Mouse (Mus musculus): Measurements from ENCODE around the gene Actc1.

DNA sequence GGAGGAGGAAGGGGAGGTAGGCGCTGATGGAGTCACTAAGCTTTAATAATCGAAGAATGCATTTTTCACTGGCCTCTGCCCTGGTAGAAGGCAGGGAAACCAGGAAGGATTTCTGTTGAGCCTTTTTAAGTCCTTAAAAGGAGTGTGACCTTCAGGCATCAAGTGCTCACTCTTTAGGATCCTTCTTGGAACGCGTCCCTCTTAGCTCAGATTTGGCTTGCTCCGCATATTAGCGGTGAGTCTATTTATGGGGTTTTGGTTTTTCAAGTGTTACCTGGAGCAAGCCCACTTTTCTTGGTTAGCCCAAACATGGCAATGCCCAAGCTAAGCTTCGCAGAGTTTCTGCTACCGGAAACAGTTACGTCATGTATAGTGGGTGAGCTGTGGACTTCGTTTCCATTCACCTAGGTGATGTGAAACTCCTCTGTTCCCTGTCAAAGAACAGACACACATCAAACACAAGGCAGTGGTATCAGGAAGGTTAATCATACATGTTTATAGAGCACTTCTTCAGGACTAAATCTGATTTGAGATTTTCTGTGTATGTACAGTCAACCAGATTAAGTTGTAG lies 5.0 kb upstream of the Actc1 start:
- TF ChIP-seq CTCF (IDR thresholded peaks at IDR 0.05; ENCODE audit: low read depth) (no peak), EP300 (optimal IDR thresholded peaks at IDR 0.05) (no peak)

Data from stomach, postnatal 0 days (tissue).